ENCODE assay signal across 8 mouse cellular contexts in the genomic region with DNA sequence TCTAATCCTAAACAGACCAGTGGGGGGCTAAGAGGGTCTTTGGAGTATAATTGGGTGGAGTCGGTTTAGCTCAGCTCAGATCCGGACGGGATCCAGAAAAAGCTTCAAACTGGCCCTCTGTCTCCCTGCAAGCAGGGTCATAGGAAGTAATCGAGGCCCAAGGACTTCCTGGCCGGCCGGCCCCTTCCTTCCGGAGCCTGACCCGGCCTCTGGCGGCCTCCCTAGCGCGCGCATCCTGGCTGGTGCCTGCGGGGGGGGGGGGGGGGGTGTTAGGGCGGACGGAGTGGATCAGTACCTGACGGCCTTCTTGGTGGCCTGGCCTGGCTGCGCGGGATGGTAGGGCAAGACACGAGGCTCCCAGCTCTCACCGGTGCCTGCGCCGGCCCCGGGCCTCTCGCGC. TPM values are rescaled to one million over a fixed set of nuclear protein-coding genes. Genes with fewer than 3 reads are reported as not detected.
DNase-seq lines count a peak whose midpoint lies in the region; ATAC-seq and TF ChIP-seq lines count a peak whose summit lies in the region.

No protein-coding gene starts in this region.

- H3K4me3 ChIP-seq in left cerebral cortex, adult 2 months = peak overlapping the region; percentile 87
- peak overlapping the region; percentile 76 for H3K4me3 ChIP-seq in embryonic facial prominence, embryonic 11.5 days (ENCODE audit: low read depth, low read length)
- peak overlapping the region; percentile 81 for H3K4me3 ChIP-seq in hindbrain, embryonic 12.5 days
- peak overlapping the region; percentile 76; the same call in 1 of the 2 replicates for H3K4me3 ChIP-seq in liver, adult 2 months (ENCODE audit: insufficient read depth, low read depth, low read length)

- peak overlapping the region; percentile 70 for H3K9ac ChIP-seq in embryonic facial prominence, embryonic 11.5 days (replicated peaks; ENCODE audit: low read length)
- peak overlapping the region; percentile 86 for H3K9ac ChIP-seq in hindbrain, embryonic 12.5 days
- peak overlapping the region; percentile 73 for H3K9ac ChIP-seq in liver, adult 2 months (ENCODE audit: low read depth, low read length)

- peaks cover 14% of the 10 kb centered on the region for H3K36me3 ChIP-seq in embryonic facial prominence, embryonic 11.5 days (replicated peaks; ENCODE audit: control insufficient read depth, insufficient read depth, low read depth, low read length)
- H3K36me3 ChIP-seq in hindbrain, embryonic 12.5 days = peaks cover 37% of the 10 kb centered on the region
- H3K36me3 ChIP-seq in liver, adult 2 months (ENCODE audit: control insufficient read depth, insufficient read depth, low read length) = no peaks in the 10 kb centered on the region

- no peak for TF ChIP-seq CTCF in left cerebral cortex, adult 2 months (IDR thresholded peaks at IDR 0.05)
- no peak for TF ChIP-seq CTCF in liver, adult 2 months (IDR thresholded peaks at IDR 0.05; ENCODE audit: low read depth, low read length)

- peaks cover 11% of the 10 kb centered on the region; the same call in 1 of the 2 replicates for H3K27me3 ChIP-seq in embryonic facial prominence, embryonic 11.5 days (ENCODE audit: control insufficient read depth, insufficient read depth, low read length)
- peaks cover 26% of the 10 kb centered on the region for H3K27me3 ChIP-seq in hindbrain, embryonic 12.5 days
- peaks cover 13% of the 10 kb centered on the region for H3K27me3 ChIP-seq in liver, adult 2 months (ENCODE audit: control insufficient read depth, insufficient read depth, low read length)

- TF ChIP-seq POLR2A in liver, adult 2 months (IDR thresholded peaks at IDR 0.05; ENCODE audit: extremely low read depth, insufficient read depth, low read length) = no peak

- intact Hi-C loops in left cerebral cortex, adult 2 months (cut with DNase I) = loop anchor here (2.0 to 5.0 kb wide), 4 partner anchors 80 to 118 kb away; no protein-coding TSS in a partner anchor

- no peak for DNase-seq in left cerebral cortex, adult 2 months (ENCODE audit: extremely low spot score in 1 of 2, low spot score in 2 of 2)
- DNase-seq in left cerebral cortex, adult 9 months (ENCODE audit: low spot score in 2 of 2) = no peak
- peak; percentile 53 for DNase-seq in embryonic facial prominence, embryonic 11.5 days (ENCODE audit: low spot score)
- no peak for DNase-seq in liver, adult 2 months (ENCODE audit: extremely low read depth, low read depth, low spot score)
- peak; percentile 42 to 45 for DNase-seq in natural killer cell, adult 2 months (ENCODE audit: low spot score in 2 of 2)
- DNase-seq in urinary bladder, postnatal 4 days (ENCODE audit: low spot score in 2 of 2) = no peak
- DNase-seq in spleen, postnatal 4 days (ENCODE audit: low spot score in 2 of 2) = no peak

- peaks cover 5% of the 10 kb centered on the region; the same call in 1 of the 2 replicates for H3K4me1 ChIP-seq in embryonic facial prominence, embryonic 11.5 days (ENCODE audit: control insufficient read depth, insufficient read depth, low read length)
- H3K4me1 ChIP-seq in hindbrain, embryonic 12.5 days = peaks cover 43% of the 10 kb centered on the region
- no peaks in the 10 kb centered on the region; the same call in 1 of the 2 replicates for H3K4me1 ChIP-seq in liver, adult 2 months (ENCODE audit: control insufficient read depth, insufficient read depth, low read length)

- ATAC-seq in embryonic facial prominence, embryonic 11.5 days (replicated peaks; ENCODE audit: insufficient number of reproducible peaks, low FRiP score, low TSS enrichment, low read depth) = no peak; the same call in 1 of the 2 replicates
- no peak; the same call in none of the 2 replicates for ATAC-seq in hindbrain, embryonic 12.5 days (ENCODE audit: low FRiP score)

- H3K79me2 ChIP-seq in liver, adult 2 months (ENCODE audit: control insufficient read depth, insufficient read depth, low read length) = no peaks in the 10 kb centered on the region

- H3K4me2 ChIP-seq in embryonic facial prominence, embryonic 11.5 days (ENCODE audit: low read depth, low read length) = peak overlapping the region; percentile 91
- peak overlapping the region; percentile 92 for H3K4me2 ChIP-seq in hindbrain, embryonic 12.5 days (replicated peaks)

- H3K27ac ChIP-seq in left cerebral cortex, adult 2 months = peak overlapping the region; percentile 98
- peak overlapping the region; percentile 56; the same call in 1 of the 2 replicates for H3K27ac ChIP-seq in embryonic facial prominence, embryonic 11.5 days (replicated peaks; ENCODE audit: low read depth, low read length)
- peak overlapping the region; percentile 86 for H3K27ac ChIP-seq in hindbrain, embryonic 12.5 days
- H3K27ac ChIP-seq in liver, adult 2 months (replicated peaks; ENCODE audit: insufficient read depth, low read depth, low read length) = no peak overlapping the region

- WGBS in embryonic facial prominence, embryonic 11.5 days = under 1% methylated on average over 19 of the region's 25 CpGs
- WGBS in hindbrain, embryonic 12.5 days = 0% methylated on average over 15 of the region's 25 CpGs
- 2% methylated on average over 18 of the region's 25 CpGs for WGBS in liver, adult 2 months

- H3K9me3 ChIP-seq in embryonic facial prominence, embryonic 11.5 days (replicated peaks; ENCODE audit: control insufficient read depth, low read length) = no peaks in the 10 kb centered on the region
- no peaks in the 10 kb centered on the region for H3K9me3 ChIP-seq in hindbrain, embryonic 12.5 days (replicated peaks)

RNA-seq across cellular contexts. Expression of a gene that starts 0.6 kb away (rescaled TPM):
- total RNA-seq in left cerebral cortex, adult 2 months (2021) = 10 to 100 TPM; 80.5 to 87.3 TPM
- 14.6 and 15.3 TPM in 2 replicates for polyA plus RNA-seq in embryonic facial prominence, embryonic 11.5 days (2014; fragmentation: Nextera tagmentation; extraction: Ambion mirVana)
- polyA plus RNA-seq in hindbrain, embryonic 12.5 days (2016; fragmentation: Nextera tagmentation; extraction: Ambion mirVana) = 39.2 and 41.5 TPM in 2 replicates
- 1.4 and 1.9 TPM in 2 replicates for total RNA-seq in liver, adult 2 months (2014; rRNA removed)
- polyA plus RNA-seq in liver, adult 2 months (2012; rRNA removed) = 2.9 and 3.4 TPM in 2 replicates

RNA-seq across cellular contexts. Expression of a gene that starts 0.8 kb away (rescaled TPM):
- total RNA-seq in left cerebral cortex, adult 2 months (2021) = 100 to 1,000 TPM; 110 to 112 TPM
- 0.98 and 1.6 TPM in 2 replicates for polyA plus RNA-seq in embryonic facial prominence, embryonic 11.5 days (2014; fragmentation: Nextera tagmentation; extraction: Ambion mirVana)
- polyA plus RNA-seq in hindbrain, embryonic 12.5 days (2016; fragmentation: Nextera tagmentation; extraction: Ambion mirVana) = 25.3 and 25.7 TPM in 2 replicates
- 0.55 TPM in 1 of 2 replicates, not detected in the other for total RNA-seq in liver, adult 2 months (2014; rRNA removed)
- polyA plus RNA-seq in liver, adult 2 months (2012; rRNA removed) = 0.06 and 0.15 TPM in 2 replicates

RNA-seq across cellular contexts. Expression of a gene that starts 27.8 kb away (rescaled TPM):
- total RNA-seq in left cerebral cortex, adult 2 months (2021) = 10 to 100 TPM; 29.3 to 29.8 TPM
- polyA plus RNA-seq in embryonic facial prominence, embryonic 11.5 days (2014; fragmentation: Nextera tagmentation; extraction: Ambion mirVana) = 52.4 and 54.2 TPM in 2 replicates
- 63.4 and 66.4 TPM in 2 replicates for polyA plus RNA-seq in hindbrain, embryonic 12.5 days (2016; fragmentation: Nextera tagmentation; extraction: Ambion mirVana)
- 0.65 and 1.5 TPM in 2 replicates for total RNA-seq in liver, adult 2 months (2014; rRNA removed)
- polyA plus RNA-seq in liver, adult 2 months (2012; rRNA removed) = 0.51 and 1.3 TPM in 2 replicates

RNA-seq across cellular contexts. Expression of a gene that starts 28.3 kb away (rescaled TPM):
- 10 to 100 TPM in 1 of 2 experiments, 1 to 10 TPM in 1; 8.7 to 13.2 TPM for total RNA-seq in left cerebral cortex, adult 2 months (2021)
- polyA plus RNA-seq in embryonic facial prominence, embryonic 11.5 days (2014; fragmentation: Nextera tagmentation; extraction: Ambion mirVana) = 0.29 and 1.1 TPM in 2 replicates
- 18.3 and 19.0 TPM in 2 replicates for polyA plus RNA-seq in hindbrain, embryonic 12.5 days (2016; fragmentation: Nextera tagmentation; extraction: Ambion mirVana)
- not detected in 2 replicates for total RNA-seq in liver, adult 2 months (2014; rRNA removed)
- not detected in 2 replicates for polyA plus RNA-seq in liver, adult 2 months (2012; rRNA removed)

RNA-seq across cellular contexts. Expression of a gene that starts 28.4 kb away (rescaled TPM):
- 10 to 100 TPM; 24.8 to 30.1 TPM for total RNA-seq in left cerebral cortex, adult 2 months (2021)
- polyA plus RNA-seq in embryonic facial prominence, embryonic 11.5 days (2014; fragmentation: Nextera tagmentation; extraction: Ambion mirVana) = 1.5 and 1.9 TPM in 2 replicates
- polyA plus RNA-seq in hindbrain, embryonic 12.5 days (2016; fragmentation: Nextera tagmentation; extraction: Ambion mirVana) = 8.6 and 9.2 TPM in 2 replicates
- not detected in 2 replicates for total RNA-seq in liver, adult 2 months (2014; rRNA removed)
- 0.44 and 0.53 TPM in 2 replicates for polyA plus RNA-seq in liver, adult 2 months (2012; rRNA removed)

Comparison
In these comparisons a context has a peak if more than half of its experiments do, and no peak if none do; other contexts are left out.
1. DNase-seq: peak in embryonic facial prominence, embryonic 11.5 days (single experiment) and natural killer cell, adult 2 months (2 of 2); none in left cerebral cortex, adult 2 months (0 of 2), left cerebral cortex, adult 9 months (0 of 2), liver, adult 2 months (single experiment), urinary bladder, postnatal 4 days (0 of 2) and spleen, postnatal 4 days (0 of 2).
2. RNA of a gene that starts 0.8 kb away (polyA plus RNA-seq): 25.3 to 25.7 TPM in hindbrain, embryonic 12.5 days; 0.98 to 1.6 TPM in embryonic facial prominence, embryonic 11.5 days and 0.06 to 0.15 TPM in liver, adult 2 months; every median in the first group is over 10 times any median in the second.
3. RNA of a gene that starts 27.8 kb away (polyA plus RNA-seq): 63.4 to 66.4 TPM in hindbrain, embryonic 12.5 days and 52.4 to 54.2 TPM in embryonic facial prominence, embryonic 11.5 days; 0.51 to 1.3 TPM in liver, adult 2 months; every median in the first group is over 10 times any median in the second.
4. Peak in every context shown above with its lines, with median percentiles within 50 percentile points of each other: H3K4me3 ChIP-seq and H3K9ac ChIP-seq.